Mouse (Mus musculus) lung, postnatal 0 days (tissue): ENCODE results near the gene Osbpl6. TPM values are rescaled to one million over a fixed set of nuclear protein-coding genes. Genes with fewer than 3 reads are reported as not detected.

ENCODE experiments used
- ATAC-seq: fragments of 200-750 bp; cut with Nextera tagmentation; 2 replicates; pipeline ENCODE4 v1.8.0; 2017; ENCODE audit warnings: moderate library complexity
- DNase-seq: peaks from one replicate; pipeline ENCODE4 v3.0.0-alpha.2; 2016; ENCODE audit warnings: low spot score
- H3K27ac ChIP-seq: fragments of 300-500 bp; sonication (generic); 2 replicates; pipeline ENCODE4 v1.5.1; 2014; ENCODE audit warnings: antibody characterized with exemption, mild to moderate bottlenecking, low read length, mixed read lengths
- H3K27me3 ChIP-seq: fragments of 300-500 bp; sonication (generic); replicated peaks from 2 replicates; pipeline ENCODE4 v1.6.1; 2014; ENCODE audit warnings: low read length, mixed read lengths; ENCODE audit not compliant: insufficient read depth
- H3K36me3 ChIP-seq: fragments of 300-500 bp; sonication (generic); 2 replicates; pipeline ENCODE4 v1.6.1; 2014; ENCODE audit warnings: low read length, mixed read lengths; ENCODE audit not compliant: insufficient read depth
- H3K4me1 ChIP-seq: fragments of 300-500 bp; sonication (generic); 2 replicates; pipeline ENCODE4 v1.6.1; 2014; ENCODE audit warnings: antibody characterized with exemption, low read depth, low read length, mixed read lengths; ENCODE audit not compliant: insufficient read depth
- H3K4me2 ChIP-seq: fragments of 300-500 bp; sonication (generic); replicated peaks from 2 replicates; pipeline ENCODE4 v1.6.1; 2014; ENCODE audit warnings: low read depth, mild to moderate bottlenecking, low read length, moderate library complexity, mixed read lengths
- H3K4me3 ChIP-seq: fragments of 300-500 bp; sonication (generic); 2 replicates; pipeline ENCODE4 v1.5.1; 2014; ENCODE audit warnings: low read depth, low read length
- H3K9ac ChIP-seq: fragments of 300-500 bp; sonication (generic); replicated peaks from 2 replicates; pipeline ENCODE4 v1.6.1; 2014; ENCODE audit warnings: low read depth, mild to moderate bottlenecking
- H3K9me3 ChIP-seq: fragments of 300-500 bp; sonication (generic); 2 replicates; pipeline ENCODE4 v1.6.1; 2016; ENCODE audit warnings: low read length, mixed read lengths
- CTCF ChIP-seq: IDR thresholded peaks from 2 replicates; pipeline ENCODE4 v1.5.1; 2016; ENCODE audit warnings: antibody characterized with exemption, mild to moderate bottlenecking
- EP300 ChIP-seq: IDR thresholded peaks from 2 replicates; pipeline ENCODE4 v1.6.1; 2016; ENCODE audit warnings: antibody characterized with exemption, mild to moderate bottlenecking, control low read depth
- WGBS: fragments of 180-500 bp; shearing (Covaris S2); extraction: QIAGEN DNeasy Blood & Tissue Kit; methylation state at CpG from one replicate; pipeline ENCODE4 v1.1.7; 2014; 5-methylcytosine and 5-hydroxymethylcytosine counted together
- polyA plus RNA-seq: library from polyadenylated mRNA; unstranded; fragments of >200 nt; fragmentation: Nextera tagmentation; extraction: Ambion mirVana; gene quantifications from 2 replicates; pipeline ENCODE4 v1.2.1, GENCODE M21; 2015

The Osbpl6 gene
- 46.7 and 60.1 TPM in 2 replicates for polyA plus RNA-seq

- peak within 1 kb of the TSS; percentile 56 for H3K9ac ChIP-seq
- no peaks in the 10 kb centered on the region for H3K36me3 ChIP-seq
- 1% methylated on average over 48 of the region's 89 CpGs for WGBS
- peak; percentile 90 for DNase-seq
- 0 out of 2 replicates have a peak, but pooled peaks cover 3% of the 10 kb centered on the region for H3K4me1 ChIP-seq
- H3K4me3 ChIP-seq, result peak within 1 kb of the TSS; percentile 84
- H3K27ac ChIP-seq, result peak within 1 kb of the TSS; percentile 73
- H3K4me2 ChIP-seq, result peak within 1 kb of the TSS; percentile 97
- 0 out of 2 replicates have a peak, but pooled peaks cover 6% of the 10 kb centered on the region for H3K27me3 ChIP-seq
- H3K9me3 ChIP-seq, result no peaks in the 10 kb centered on the region
- TF ChIP-seq CTCF, result peak; percentile 36
- TF ChIP-seq EP300, result no peak
- peak; percentile 96 for ATAC-seq
Measured at GRCm38 (mm10) chr2:76406151-76406936, at the start of gene Osbpl6. Gene Osbpl6, plus strand, starts transcription at chr2:76406508.

- TF ChIP-seq CTCF (no peak), EP300 (no peak)
- Histone ChIP-seq H3K9me3 (no peaks in the 10 kb centered on the region), H3K4me3 (no peak within 1 kb of the TSS), H3K9ac (no peak within 1 kb of the TSS), H3K27me3 (no peaks in the 10 kb centered on the region), H3K4me2 (no peak within 1 kb of the TSS), H3K36me3 (no peaks in the 10 kb centered on the region), H3K27ac (no peak within 1 kb of the TSS), H3K4me1 (no peaks in the 10 kb centered on the region)
- 85% methylated on average over 11 of the region's 11 CpGs for WGBS
- ATAC-seq (no peak), DNase-seq (no peak)
Measured at GRCm38 (mm10) chr2:76360226-76360625, 46.1 kb upstream of the Osbpl6 start, which contains the start of gene Cyct. Gene Cyct, minus strand, starts transcription at chr2:76360450.

- peak; percentile 11 for DNase-seq
- Histone ChIP-seq H3K27ac (no peak overlapping the region), H3K4me3 (no peak overlapping the region), H3K36me3 (no peaks in the 10 kb centered on the region), H3K9me3 (no peaks in the 10 kb centered on the region), H3K4me1 (no peaks in the 10 kb centered on the region), H3K9ac (no peak overlapping the region), H3K4me2 (no peak overlapping the region), H3K27me3 (no peaks in the 10 kb centered on the region)
- TF ChIP-seq CTCF (peak; percentile 58), EP300 (no peak)
- 44% methylated on average over 2 of the region's 2 CpGs for WGBS
- no peak for ATAC-seq
Measured at GRCm38 (mm10) chr2:76362111-76362510, 44.2 kb upstream of the Osbpl6 start.

- no peak for TF ChIP-seq CTCF
- TF ChIP-seq EP300, result no peak
- ATAC-seq (no peak), DNase-seq (no peak)
- Histone ChIP-seq H3K36me3 (no peaks in the 10 kb centered on the region), H3K4me3 (no peak overlapping the region), H3K27me3 (no peaks in the 10 kb centered on the region), H3K27ac (no peak overlapping the region), H3K9ac (no peak overlapping the region), H3K4me2 (no peak overlapping the region), H3K9me3 (no peaks in the 10 kb centered on the region), H3K4me1 (peaks cover 4% of the 10 kb centered on the region)
- WGBS, result 81% methylated on average over 4 of the region's 4 CpGs
Measured at GRCm38 (mm10) chr2:76365811-76366210, 40.5 kb upstream of the Osbpl6 start.

- TF ChIP-seq EP300 (no peak; the same call in 1 of the 2 replicates), CTCF (peak; percentile 88)
- no peaks in the 10 kb centered on the region for H3K27me3 ChIP-seq
- H3K4me2 ChIP-seq, result no peak overlapping the region
- no peak overlapping the region for H3K27ac ChIP-seq
- H3K4me1 ChIP-seq, result peaks cover 4% of the 10 kb centered on the region
- no peak overlapping the region for H3K9ac ChIP-seq
- WGBS, result 12% methylated on average over 9 of the region's 9 CpGs
- DNase-seq (peak; percentile 81), ATAC-seq (no peak)
- no peaks in the 10 kb centered on the region for H3K36me3 ChIP-seq
- no peak overlapping the region for H3K4me3 ChIP-seq
- no peaks in the 10 kb centered on the region for H3K9me3 ChIP-seq
Measured at GRCm38 (mm10) chr2:76367188-76367922, 39.0 kb upstream of the Osbpl6 start.
